Mouse (Mus musculus) G1E (cell line): ENCODE data around the gene Ybx1.

Source experiments
- CTCF ChIP-seq: IDR thresholded peaks from 2 replicates; pipeline ENCODE4 v1.5.1; 2012; ENCODE audit warnings: low read depth, low read length, inconsistent platforms, mixed read lengths
- GATA1 ChIP-seq: IDR thresholded peaks from 2 replicates; pipeline ENCODE4 v1.6.1; 2012; ENCODE audit warnings: borderline replicate concordance, low read length, inconsistent platforms, mixed read lengths
- GATA2 ChIP-seq: IDR thresholded peaks from 2 replicates; pipeline ENCODE4 v1.6.1; 2012; ENCODE audit warnings: low read depth, low read length, inconsistent platforms, borderline replicate concordance
- POLR2AphosphoS5 ChIP-seq: IDR thresholded peaks from 2 replicates; pipeline ENCODE4 v1.6.1; 2012; ENCODE audit warnings: low read depth, low read length, inconsistent platforms; ENCODE audit not compliant: insufficient replicate concordance
- TAL1 ChIP-seq: conservative IDR thresholded peaks from 2 replicates; pipeline ENCODE4 v1.6.1; 2012; ENCODE audit warnings: low read depth, low read length, inconsistent platforms, mixed read lengths

DNA sequence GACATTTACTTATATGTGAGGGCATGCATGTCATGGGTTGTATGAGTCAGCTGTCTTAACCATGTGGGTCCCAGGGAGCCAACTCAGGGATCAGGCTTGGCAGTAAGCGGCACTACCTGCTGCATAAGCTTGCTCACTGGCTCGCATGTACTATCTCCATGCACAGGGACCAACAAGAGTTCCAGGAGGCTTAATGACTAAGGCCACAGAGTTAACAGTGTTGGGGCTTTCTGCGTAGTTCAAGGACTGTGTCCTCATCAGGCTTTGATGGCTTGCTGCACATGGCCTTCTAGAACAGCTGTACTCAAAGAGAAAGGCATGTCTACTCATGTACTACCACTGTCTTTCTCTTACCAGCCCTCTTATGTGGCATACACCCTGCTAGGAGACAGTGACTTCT, 6.4 kb upstream of the Ybx1 start:
- TF ChIP-seq TAL1 (no peak), CTCF (no peak), GATA1 (no peak), POLR2AphosphoS5 (no peak), GATA2 (no peak)
